Mouse (Mus musculus) fibroblast of lung, adult 2 months (primary cell): Measurements from ENCODE around the gene Ddit4l.
A peak's percentile ranks its signal among the peaks of the same experiment; 100 is the strongest.
"Not testable (repeated sequence)": the region's sequence is repeated elsewhere in the genome, so short reads cannot be mapped to it uniquely, and the experiment has no call there.

Source experiments
- DNase-seq: peaks from one replicate; pipeline ENCODE4 v3.0.0-alpha.2; 2011; ENCODE audit warnings: low read depth

The Ddit4l gene

DNA sequence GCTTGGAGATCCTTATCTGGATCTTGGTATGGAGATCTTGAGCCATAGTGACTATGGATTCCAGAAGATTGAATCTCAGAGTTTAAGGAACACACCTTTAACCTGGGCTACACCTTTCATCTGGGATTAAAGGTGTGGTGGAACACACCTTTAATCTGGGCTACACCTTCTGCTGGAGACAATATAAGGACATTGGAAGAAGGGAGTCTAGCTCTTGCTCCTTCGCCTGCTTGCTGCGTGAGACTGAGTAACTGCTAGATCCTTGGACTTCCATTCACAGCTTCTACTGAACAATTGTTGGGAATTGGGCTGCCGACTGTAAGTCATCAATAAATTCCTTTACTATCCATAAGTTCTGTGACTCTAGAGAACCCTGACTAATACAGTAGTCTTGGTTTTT, at the start of gene Ddit4l:
Ddit4l (plus strand) TSS at position 301 of the 400 bp plus-strand sequence.
- DNase-seq: not testable (repeated sequence)

DNA sequence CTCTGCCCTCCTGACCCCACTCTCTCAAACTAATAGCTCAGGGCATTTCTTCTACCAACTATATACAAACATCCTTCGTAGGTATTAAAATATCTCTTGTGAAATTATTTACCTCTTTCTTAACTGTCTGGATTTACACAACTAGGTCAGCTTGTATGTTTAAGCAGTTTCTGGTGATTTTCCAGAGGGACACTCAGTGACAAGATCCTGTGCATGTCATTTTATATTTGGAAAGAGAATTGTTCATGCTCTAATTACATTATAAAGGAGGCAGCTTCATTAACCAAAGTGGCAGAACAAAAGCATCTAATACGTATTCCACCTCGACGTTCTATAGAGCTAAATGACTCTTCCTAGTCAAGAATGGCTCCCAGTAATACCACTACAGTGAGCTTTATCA, 45.3 kb upstream of the Ddit4l start:
- no peak for DNase-seq

DNA sequence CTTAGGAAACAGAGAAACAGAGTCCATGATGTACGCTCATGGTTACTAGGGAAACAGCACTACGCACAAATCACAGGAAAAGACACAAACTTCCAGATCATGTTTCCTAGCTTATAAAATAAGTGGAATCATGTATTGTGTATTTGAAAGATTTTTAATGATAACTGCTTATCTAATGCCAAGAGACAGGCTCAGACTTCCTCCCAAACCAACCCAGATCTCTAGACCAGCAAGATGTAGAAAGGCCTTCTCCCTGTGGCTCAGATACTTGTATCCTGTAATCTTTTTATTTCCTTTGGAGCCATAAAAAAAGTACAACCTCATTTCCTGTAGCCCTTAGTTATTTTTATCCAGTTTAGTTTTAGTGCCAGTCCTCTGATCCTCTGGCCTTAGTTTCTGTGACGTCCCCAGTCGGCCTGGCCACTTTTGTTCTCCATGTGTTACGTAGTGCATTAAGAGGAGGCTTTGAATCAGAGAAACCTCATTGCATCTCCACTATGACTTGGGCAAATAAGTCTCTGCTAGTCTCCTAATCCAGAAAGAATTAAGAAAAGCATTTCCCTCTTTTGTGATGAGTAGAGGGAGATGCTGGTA, 34.9 kb upstream of the Ddit4l start:
- DNase-seq: no peak

DNA sequence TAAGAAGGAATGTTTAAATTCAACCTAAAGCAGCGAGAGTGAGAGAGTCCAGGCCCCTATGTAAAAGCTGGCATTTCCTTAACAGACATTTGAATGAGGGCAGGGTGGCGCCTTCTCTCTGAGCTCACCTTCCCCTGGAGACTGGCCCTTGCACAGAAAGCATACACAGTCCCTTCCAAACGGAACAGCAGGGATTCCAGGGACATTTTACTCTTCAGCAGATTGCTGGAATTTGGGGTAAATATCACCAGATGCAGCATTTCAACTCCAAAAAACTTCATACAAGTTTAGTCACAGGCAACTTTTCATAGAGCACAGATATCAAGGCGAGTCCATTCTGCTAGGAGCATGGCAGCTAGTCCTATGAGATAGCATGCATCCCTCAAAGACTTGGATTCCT, 31.6 kb upstream of the Ddit4l start:
- DNase-seq: no peak

DNA sequence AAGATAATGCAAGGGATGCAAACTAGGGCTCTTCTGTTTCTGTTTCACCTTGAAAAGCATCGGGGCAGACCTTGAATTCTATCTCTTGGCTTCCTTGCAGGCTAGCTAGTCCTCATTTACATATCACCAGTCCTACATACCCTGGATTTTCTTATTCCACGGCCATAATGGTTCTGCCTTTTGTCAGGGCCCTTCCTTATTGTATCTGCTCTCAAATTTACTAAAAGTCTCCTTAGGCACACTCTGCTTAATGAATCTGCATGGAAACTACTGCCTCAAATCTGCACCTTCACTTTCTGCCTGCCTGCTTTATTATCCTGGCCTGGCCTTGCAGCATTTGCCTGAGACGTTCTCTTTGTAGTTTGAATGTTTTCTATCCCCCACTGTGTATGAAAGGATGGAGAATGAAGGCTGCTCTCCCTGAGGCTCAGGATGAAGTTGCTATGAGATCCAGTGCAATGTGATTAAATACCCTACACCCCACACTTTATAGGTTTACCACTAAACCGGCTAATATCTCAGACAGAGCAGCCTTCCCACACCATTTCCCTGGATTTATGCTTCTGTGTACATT, 27.0 kb upstream of the Ddit4l start:
- DNase-seq: no peak

DNA sequence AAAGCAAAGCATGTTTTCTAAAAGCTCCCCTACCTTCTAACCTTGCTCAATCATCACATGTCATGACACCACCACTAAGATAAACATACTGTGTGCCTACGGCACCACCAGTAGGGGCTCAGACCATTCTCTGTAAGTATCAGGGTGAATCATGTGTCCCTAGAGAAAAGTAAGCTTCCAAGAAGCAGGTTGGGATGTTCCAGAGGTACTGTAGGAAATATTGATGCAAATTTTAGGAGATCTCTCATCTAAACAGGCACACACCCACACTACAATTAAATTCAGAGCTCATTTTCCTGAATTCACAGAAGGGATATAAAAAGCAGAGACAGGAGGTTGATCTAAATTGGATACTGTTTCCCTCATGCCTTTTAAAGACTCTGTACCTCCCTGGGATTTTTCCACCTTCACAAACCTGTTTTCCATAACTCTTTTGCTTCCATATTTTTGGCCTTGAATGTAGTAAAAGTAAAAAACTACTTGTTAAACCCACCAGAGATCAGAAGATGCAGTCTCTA, 12.4 kb upstream of the Ddit4l start:
- no peak for DNase-seq

DNA sequence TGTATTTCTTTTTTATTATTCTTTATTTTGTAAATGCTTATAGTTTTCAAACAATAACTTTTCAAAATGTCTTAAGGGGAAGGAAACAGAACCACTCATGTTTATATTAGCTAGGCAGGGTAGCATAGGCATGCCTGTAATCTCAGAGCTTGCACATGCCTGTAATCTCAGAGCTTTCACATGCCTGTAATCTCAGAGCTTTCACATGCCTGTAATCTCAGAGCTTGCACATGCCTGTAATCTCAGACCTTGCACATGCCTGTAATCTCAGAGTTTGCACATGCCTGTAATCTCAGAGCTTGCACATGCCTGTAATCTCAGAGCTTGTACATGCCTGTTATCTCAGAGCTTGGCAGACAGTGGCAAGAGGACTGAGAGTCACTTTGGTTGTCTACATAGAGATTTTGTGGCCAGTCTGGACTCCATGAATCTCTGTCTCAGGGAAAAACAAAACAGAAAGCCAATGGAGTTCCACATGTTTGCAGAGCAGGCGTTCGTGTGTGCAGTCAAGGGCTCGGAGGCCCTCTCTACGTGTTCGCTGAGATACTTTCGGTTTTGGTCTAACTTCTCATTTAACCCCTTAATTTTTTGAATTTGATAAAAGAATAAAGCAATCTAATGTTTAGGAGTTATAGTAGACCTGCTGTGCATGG, 10.8 kb upstream of the Ddit4l start:
- DNase-seq: no peak

DNA sequence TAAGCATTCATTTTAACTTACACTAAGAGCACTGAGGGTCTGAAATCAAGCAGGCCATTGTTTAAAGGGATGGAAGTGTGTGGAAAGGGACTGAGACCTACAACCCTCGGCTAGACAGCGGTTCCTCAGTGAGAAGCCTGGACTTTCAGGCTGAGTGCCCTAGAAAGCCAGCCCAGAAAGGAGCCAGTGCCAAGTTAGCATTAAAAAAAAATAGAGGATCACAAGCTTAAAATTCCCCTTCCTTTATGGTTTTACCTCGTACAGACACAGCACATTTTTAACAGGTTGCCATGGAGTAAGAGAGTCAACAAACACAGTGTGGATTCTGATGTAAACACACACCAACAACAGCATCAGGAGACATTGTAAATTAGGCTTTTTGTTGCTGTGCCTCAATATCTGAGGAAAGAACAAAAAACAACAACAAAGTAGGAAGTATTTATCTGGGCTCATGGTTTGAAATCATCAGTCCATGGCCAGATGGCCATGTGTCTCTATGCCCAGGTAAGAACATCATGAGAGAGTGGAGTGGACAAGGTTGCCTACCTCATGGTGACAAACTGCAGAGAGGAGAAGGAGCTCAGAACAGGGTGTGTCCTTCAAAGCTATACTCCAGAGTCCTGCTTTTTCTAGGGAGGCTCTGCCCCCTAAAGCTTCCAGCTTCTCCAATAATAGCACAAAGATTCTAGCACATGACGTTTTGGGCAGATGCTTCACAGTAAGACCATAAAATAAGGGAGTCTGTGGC, 10.1 kb upstream of the Ddit4l start:
- peak; percentile 27 for DNase-seq

DNA sequence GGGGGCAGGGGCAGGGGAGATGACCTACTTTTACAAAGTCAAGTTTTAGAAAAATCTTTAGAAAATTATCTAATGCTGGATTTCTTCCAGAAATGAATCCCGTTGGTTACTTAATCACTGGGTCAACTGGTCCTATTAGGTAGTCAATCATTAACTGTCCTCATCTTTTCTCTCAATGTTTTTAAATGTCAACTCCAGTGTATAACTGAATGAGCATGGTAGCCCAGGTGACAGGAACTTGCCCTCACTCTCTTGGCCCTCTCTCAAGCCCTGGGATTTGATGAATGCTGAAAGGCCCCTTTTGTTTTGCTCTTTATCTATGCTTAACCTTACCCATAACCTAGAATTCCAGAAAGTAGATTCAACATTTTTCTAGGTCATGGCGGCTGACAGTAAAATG, 9.4 kb upstream of the Ddit4l start:
- no peak for DNase-seq

DNA sequence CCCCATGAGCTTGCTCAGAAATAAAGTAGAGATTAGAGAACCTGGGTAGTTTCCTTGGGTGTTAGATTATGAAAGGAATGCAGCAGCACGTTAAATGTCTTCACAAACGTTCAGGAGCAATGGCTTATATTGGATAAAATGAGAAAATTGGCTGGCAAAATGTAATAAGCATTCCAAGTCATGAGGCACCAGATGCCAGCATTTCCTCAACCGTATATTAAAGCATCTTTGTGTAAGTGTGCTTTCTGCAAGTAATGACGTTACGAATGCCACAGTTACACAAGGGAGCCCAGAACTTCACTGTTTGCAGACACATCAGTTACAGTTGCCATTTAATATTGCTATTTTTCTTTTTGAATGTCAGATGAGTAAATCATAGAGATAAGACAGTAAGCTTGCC, 872 bp upstream of the Ddit4l start:
- no peak for DNase-seq

DNA sequence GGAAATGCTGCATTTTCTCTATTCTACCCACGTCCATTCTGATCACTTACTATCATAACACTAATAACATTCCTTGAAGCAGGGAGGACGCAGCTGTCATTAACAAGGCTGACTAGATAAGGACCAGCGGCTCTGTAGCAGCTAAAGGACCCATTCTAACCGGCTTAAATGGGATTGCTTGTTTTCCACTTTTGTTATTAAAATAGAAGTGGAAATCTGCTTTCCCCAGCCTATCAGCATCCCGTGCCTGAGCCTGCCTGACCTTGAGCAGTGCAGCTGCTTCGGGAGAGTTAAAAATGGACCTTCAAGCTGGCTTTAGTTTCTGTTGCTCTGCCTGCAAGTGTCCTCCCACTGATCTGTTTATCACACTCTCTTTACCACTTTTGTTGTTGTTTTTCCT, 679 bp downstream of the Ddit4l start:
- DNase-seq: no peak

DNA sequence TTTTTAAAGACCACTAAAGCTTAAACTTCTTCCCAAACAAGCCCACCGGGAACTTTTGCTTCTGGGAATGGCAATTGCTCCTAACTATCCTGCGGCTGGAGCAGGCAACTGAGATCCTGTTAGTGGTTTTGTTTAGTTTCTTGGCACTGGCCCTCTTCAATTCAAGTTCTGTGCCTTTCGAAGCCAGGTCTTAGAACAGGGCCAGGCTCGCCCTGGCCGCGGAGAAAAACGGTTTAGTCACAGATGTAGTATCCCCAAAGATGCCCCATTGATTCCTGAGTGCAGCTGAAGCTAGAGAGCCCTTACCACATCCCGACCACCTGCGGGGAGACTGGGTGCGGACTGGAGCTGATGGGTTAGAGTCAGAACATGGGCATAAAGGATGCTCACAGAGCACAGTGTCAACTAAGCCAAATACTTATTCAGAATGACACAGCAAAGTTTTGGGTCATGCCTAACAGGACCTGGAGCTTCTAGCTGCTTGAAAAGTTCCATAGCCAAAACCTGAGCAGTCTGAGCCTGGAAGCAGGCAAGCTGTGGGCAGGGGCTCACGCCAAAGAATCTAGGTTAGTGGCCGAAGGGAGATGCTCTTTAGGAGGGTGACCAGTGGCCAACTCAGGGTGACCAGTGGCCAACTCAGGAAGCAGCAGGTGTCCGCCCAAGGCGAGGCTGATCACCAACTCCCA, 1.6 kb downstream of the Ddit4l start:
- DNase-seq: peak; percentile 20

DNA sequence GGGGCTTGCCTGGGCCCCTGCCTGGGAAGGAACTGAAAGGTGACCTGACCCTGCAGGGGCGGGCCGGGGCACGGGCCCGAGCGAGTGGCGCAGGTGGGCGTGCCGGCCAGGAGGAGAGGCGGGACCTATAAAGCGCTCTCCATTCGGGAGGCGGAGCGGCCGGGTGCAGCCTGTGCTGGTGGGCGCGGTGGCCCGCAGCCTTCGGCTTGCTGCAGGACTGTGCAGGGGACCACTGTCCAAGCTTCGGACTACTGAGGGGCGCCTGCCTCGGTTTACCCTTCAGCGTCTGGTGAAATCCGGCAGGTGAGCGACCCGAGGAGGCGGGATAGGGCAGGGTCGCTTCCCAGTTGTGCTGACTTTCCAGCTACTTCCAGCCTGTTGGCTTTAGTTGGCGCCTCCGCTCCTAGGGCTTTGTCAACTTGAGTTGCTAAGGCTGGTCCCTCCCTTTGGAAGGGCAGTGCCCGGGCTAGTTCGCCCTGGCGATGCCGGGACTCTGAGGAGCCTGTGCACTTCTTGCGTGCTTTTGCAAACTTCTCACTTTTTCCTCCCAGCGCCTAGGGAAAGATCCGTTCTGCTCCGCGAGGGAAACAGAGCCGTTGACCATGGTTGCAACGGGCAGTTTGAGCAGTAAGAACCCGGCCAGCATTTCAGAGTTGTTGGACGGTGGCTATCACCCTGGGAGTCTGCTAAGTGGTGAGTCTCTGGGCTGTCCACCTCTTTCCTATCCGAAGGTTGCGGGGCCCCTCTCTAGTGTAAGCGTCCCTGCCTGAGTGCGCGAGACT, 2.4 kb downstream of the Ddit4l start:
- peak; percentile 42 for DNase-seq

DNA sequence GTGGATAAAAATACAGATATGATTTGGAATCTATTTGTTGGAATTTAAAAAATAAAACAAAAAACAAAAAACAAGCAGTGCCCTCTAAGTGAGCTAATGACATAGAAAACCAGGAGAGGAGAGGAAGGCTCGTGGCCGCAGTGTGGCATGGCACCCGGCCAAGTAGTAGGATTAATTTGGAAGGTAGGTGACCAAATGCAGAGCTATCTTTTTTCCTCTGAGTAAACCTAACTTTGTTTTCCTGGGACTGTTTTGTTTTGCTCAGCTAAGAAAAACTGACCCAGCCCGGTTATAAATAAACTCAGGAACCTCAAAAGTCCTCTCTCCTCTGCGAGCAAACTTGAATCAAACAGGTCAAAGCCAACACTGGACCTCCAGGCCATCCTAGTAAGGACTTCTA, 3.6 kb downstream of the Ddit4l start:
- no peak for DNase-seq

DNA sequence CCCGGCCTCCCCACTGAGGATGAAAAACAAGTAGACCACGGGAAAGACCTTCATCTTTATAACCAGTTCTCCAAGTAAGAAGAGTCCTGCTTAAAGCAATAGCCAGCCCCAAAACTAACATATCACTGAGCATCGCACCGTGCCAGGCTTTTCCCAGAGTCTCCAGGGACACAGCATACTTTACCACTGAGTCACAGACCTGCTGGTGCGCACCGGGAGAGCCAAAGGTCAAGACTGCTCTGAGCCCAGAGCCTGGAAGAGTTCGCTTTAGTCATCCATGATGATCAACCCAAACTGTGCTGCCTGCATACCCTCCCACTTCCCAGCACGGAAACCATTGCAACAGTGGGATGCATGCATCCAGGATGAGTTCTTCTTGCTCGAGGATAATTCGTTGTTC, 12.3 kb downstream of the Ddit4l start:
- DNase-seq: no peak

DNA sequence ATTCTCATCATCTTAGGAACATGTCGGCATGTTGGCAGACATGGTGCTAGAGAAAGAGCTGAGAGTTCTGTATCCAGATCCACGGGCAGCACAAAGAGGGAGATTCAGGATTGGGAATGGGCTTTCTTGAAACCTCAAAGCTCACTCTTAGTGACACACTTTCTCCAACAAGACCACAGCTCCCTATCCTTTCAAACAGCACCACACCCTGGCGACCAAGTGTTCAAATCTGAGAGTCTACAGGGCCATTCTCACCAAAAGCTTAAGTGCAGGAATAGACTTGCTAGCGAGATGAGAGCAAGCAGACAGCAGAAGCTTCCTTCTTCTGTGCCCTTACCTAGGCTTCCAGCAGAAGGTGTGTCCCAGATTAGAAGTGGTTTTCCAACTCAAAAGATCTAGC, 15.2 kb downstream of the Ddit4l start:
- no peak for DNase-seq

DNA sequence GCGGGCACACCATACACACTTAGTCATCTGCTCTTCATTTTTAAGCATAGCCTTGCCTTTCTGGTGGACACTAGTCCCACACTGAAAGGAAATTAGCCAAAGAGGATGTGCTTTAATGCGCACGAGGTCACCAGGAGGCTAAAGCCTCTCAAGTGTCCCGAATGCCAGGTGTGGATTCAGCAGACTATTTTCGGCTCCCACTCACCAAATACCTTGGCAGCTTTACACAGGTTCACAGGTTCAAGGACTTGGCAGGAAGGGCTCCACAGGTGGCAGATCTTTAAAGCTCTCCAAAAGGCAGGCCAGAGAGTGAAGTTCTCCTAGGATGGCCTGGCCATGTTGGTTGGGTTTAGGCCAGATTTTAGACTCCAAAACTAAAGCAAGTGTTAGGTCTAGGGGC, 19.8 kb downstream of the Ddit4l start:
- DNase-seq: no peak

DNA sequence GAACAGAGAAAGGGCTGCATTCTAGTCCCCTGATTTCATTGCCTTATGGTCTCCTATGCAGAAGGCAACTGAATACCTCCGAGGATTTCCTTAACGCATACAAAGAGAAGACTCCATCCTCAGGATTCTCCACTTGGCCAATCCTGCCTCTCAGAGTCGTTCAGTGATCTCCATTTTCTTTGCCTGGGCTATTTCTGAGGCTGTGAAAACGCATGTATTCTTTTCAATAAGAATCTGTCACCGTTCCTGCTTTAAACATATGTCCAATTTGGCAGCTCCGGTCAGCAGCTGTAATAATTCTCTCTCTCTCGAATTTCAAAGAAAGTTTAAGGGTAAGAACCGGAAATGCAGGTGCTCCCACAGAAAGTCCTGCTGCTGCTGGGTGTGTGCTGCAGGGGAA, 20.7 kb downstream of the Ddit4l start:
- DNase-seq: no peak

DNA sequence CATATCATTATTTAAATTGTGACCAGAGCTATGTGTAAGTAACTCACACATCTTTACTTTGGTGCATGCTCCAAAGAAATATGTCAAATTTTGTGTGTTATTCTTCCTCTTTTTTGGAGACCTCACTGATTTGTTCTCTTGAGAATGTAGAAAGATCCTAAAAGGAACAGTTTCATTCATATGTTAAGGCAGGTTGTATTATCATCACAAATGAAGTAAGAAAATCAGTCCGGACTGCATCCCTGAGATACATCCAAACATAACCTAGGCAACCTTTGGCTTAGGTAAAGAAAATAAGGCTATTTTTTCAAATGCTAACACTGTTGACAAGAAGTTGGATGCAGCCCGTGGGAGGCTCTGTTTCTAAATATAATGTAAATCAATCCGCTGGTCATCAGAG, 21.2 kb downstream of the Ddit4l start:
- DNase-seq: no peak

DNA sequence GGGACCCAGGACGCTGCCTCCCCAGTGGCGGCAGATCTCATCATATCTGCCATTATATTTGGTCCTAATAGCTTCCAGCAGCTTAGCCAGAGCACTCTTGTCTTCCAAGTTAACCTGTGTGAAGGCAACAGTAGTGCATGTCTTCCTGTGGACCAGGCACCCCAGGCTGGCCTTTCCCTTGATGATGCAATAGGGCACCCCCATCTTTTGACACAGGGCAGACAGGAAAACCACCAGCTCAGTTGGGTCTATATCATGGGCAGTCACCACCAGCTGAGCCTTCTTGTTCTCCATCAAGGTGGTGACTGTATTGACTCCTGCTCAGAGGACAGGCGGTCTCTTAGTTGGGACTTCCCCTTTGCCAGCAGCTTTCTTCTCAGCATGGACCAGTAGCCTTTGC, 22.7 kb downstream of the Ddit4l start:
- no peak for DNase-seq

DNA sequence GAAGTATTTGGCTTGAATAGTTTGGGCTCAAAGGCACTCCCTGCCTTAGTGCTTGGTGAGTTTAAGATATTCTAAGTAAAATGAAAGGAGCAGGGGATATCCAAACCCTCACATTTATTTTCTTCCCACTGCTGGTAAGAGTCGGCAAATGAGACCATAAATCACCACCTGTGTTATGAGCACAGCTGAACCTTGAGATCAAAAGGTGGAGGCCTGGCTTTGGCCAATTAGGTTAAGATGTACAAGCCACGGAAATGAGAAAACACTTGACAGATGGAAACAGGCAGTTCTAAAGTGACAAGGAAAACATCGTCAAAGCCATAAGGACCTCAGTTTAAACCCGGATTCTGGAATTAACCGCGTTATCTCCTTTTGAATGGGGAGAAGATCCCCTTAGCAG, 23.5 kb downstream of the Ddit4l start:
- no peak for DNase-seq
